Mouse (Mus musculus) spleen, adult 2 months (tissue): ENCODE results near the gene Cpsf3.

Source experiments
- CTCF ChIP-seq: fragments of 200-500 bp; IDR thresholded peaks from 2 replicates; pipeline ENCODE4 v1.5.1; 2011; ENCODE audit warnings: mild to moderate bottlenecking, inconsistent platforms; ENCODE audit not compliant: insufficient read depth, insufficient read length, insufficient replicate concordance; ENCODE audit errors: extremely low read depth
- POLR2A ChIP-seq: fragments of 200-500 bp; IDR thresholded peaks from 2 replicates; pipeline ENCODE4 v1.6.1; 2011; ENCODE audit warnings: low read depth, low read length, inconsistent platforms

DNA sequence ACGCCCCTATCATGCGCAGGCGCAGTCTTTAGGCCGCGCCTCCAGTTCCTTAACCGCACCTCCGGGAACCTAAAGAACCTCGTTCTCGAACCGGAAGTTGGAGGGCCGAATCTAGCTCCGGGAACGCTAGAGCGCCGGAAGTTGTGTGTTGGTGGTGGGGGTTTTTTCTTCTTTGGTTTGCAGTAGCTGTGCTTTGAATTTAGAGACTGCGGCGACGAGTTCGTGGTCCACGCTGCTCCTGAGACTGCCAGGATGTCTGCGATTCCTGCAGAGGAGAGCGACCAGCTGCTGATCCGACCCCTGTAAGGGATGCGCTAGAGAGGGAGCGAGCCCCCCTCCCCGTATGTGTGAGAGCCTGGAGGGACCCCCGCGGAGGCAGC is 1.0 kb downstream of the Cpsf3 start, which contains the start of gene Itgb1bp1:
- TF ChIP-seq CTCF (no peak), POLR2A (no peak; the same call in 1 of the 2 replicates)
